Mouse (Mus musculus): ENCODE data around the gene Mblac1. TPM values are rescaled to one million over a fixed set of nuclear protein-coding genes. Genes with fewer than 3 reads are reported as not detected.
A peak's percentile ranks its signal among the peaks of the same experiment; 100 is the strongest.
"Not testable (repeated sequence)": the region's sequence is repeated elsewhere in the genome, so short reads cannot be mapped to it uniquely, and the experiment has no call there.

Gene Mblac1
- polyA plus RNA-seq, 1 experiment from 2014 or later: 13.8 TPM

GRCm38 (mm10) chr5:138173217-138173616 lies 20.9 kb upstream of the Mblac1 start:
- Histone ChIP-seq H3K4me1 (replicated peaks) (peaks cover 44% of the 10 kb centered on the region), H3K4me2 (replicated peaks) (peak overlapping the region; percentile 95), H3K27me3 (no peaks in the 10 kb centered on the region), H3K9ac (replicated peaks) (no peak overlapping the region), H3K9me3 (no peaks in the 10 kb centered on the region), H3K36me3 (peaks cover 59% of the 10 kb centered on the region), H3K27ac (no peak overlapping the region), H3K4me3 (replicated peaks) (peak overlapping the region; percentile 81; the same call in 1 of the 2 replicates)
- no peak for ATAC-seq
- 86% methylated on average over 3 of the region's 3 CpGs for WGBS

- WGBS: under 1% methylated on average over 31 of the region's 31 CpGs
Measured at GRCm38 (mm10) chr5:138186950-138187638, 7.0 kb upstream of the Mblac1 start, which contains the start of the genes Taf6 and Cnpy4. TSS of gene Taf6 (minus strand) at chr5:138187451. TSS of gene Cnpy4 (plus strand) at chr5:138187485.

GRCm38 (mm10) chr5:138187661-138188306 lies 6.3 kb upstream of the Mblac1 start:
- peak overlapping the region; percentile 84 for H3K4me3 ChIP-seq (replicated peaks)
- peak overlapping the region; percentile 83 for H3K27ac ChIP-seq
- peak overlapping the region; percentile 88 for H3K9ac ChIP-seq (replicated peaks)
- H3K36me3 ChIP-seq: peaks cover 49% of the 10 kb centered on the region
- H3K9me3 ChIP-seq: no peaks in the 10 kb centered on the region
- no peaks in the 10 kb centered on the region for H3K27me3 ChIP-seq
- peak overlapping the region; percentile 72 for H3K4me2 ChIP-seq (replicated peaks)
- peaks cover 22% of the 10 kb centered on the region for H3K4me1 ChIP-seq (replicated peaks)
- peak; percentile 91 for ATAC-seq
- WGBS: under 1% methylated on average over 10 of the region's 10 CpGs

More at GRCm38 (mm10) chr5:138186950-138187638, 7.0 kb upstream of the Mblac1 start, which contains the start of the genes Taf6 and Cnpy4:
- no peaks in the 10 kb centered on the region for H3K9me3 ChIP-seq
- H3K9ac ChIP-seq (replicated peaks): peak within 1 kb of the TSS; percentile 88
- peak within 1 kb of the TSS; percentile 72 for H3K4me2 ChIP-seq (replicated peaks)
- H3K27me3 ChIP-seq: no peaks in the 10 kb centered on the region
- H3K4me1 ChIP-seq (replicated peaks): peaks cover 22% of the 10 kb centered on the region
- peak within 1 kb of the TSS; percentile 84 for H3K4me3 ChIP-seq (replicated peaks)
- H3K36me3 ChIP-seq: peaks cover 49% of the 10 kb centered on the region
- peak within 1 kb of the TSS; percentile 83 for H3K27ac ChIP-seq
- ATAC-seq: peak; percentile 81

GRCm38 (mm10) chr5:138194755-138195345 lies 736 bp downstream of the Mblac1 start:
- peaks cover 19% of the 10 kb centered on the region for H3K4me1 ChIP-seq (replicated peaks)
- H3K36me3 ChIP-seq: peaks cover 34% of the 10 kb centered on the region
- peak overlapping the region; percentile 85 for H3K4me2 ChIP-seq (replicated peaks)
- H3K27me3 ChIP-seq: no peaks in the 10 kb centered on the region
- H3K4me3 ChIP-seq (replicated peaks): peak overlapping the region; percentile 70
- peak overlapping the region; percentile 89 for H3K27ac ChIP-seq
- peak; percentile 74 for ATAC-seq
- H3K9me3 ChIP-seq: no peaks in the 10 kb centered on the region
- WGBS: 1% methylated on average over 29 of the region's 29 CpGs
- H3K9ac ChIP-seq (replicated peaks): peak overlapping the region; percentile 78

GRCm38 (mm10) chr5:138195463-138195862 lies 1.3 kb downstream of the Mblac1 start:
- Histone ChIP-seq H3K4me2 (replicated peaks) (peak overlapping the region; percentile 85), H3K9ac (replicated peaks) (0 out of 2 replicates have a peak overlapping the region, but pooled peaks have one; percentile 78), H3K27me3 (no peaks in the 10 kb centered on the region), H3K9me3 (no peaks in the 10 kb centered on the region), H3K27ac (peak overlapping the region; percentile 89; the same call in 1 of the 2 replicates), H3K36me3 (peaks cover 28% of the 10 kb centered on the region), H3K4me1 (replicated peaks) (peaks cover 19% of the 10 kb centered on the region), H3K4me3 (replicated peaks) (peak overlapping the region; percentile 70)
- 84% methylated on average over 7 of the region's 7 CpGs for whole genome bisulfite sequencing
- ATAC-seq: no peak

- Histone ChIP-seq H3K4me2 (replicated peaks) (no peak overlapping the region), H3K27ac (no peak overlapping the region), H3K9ac (replicated peaks) (no peak overlapping the region), H3K36me3 (no peaks in the 10 kb centered on the region), H3K9me3 (no peaks in the 10 kb centered on the region), H3K27me3 (no peaks in the 10 kb centered on the region), H3K4me3 (replicated peaks) (no peak overlapping the region), H3K4me1 (replicated peaks) (peaks cover 14% of the 10 kb centered on the region)
- WGBS: 10% methylated on average over 1 of the region's 1 CpGs
- no peak for ATAC-seq
Measured at GRCm38 (mm10) chr5:138199576-138199975, 5.5 kb downstream of the Mblac1 start.

- H3K27ac ChIP-seq: no peak overlapping the region
- H3K4me3 ChIP-seq (replicated peaks): no peak overlapping the region
- H3K9ac ChIP-seq (replicated peaks): no peak overlapping the region
- H3K4me1 ChIP-seq (replicated peaks): no peaks in the 10 kb centered on the region
- WGBS: 80% methylated on average over 3 of the region's 3 CpGs
- no peaks in the 10 kb centered on the region for H3K36me3 ChIP-seq
- no peak for ATAC-seq
- H3K4me2 ChIP-seq (replicated peaks): no peak overlapping the region
- H3K9me3 ChIP-seq: peaks cover 4% of the 10 kb centered on the region; the same call in 1 of the 2 replicates
- no peaks in the 10 kb centered on the region for H3K27me3 ChIP-seq
Measured at GRCm38 (mm10) chr5:138202086-138202485, 8.0 kb downstream of the Mblac1 start.

- Histone ChIP-seq H3K4me1 (replicated peaks) (no peaks in the 10 kb centered on the region), H3K9ac (replicated peaks) (no peak overlapping the region), H3K9me3 (peaks cover 9% of the 10 kb centered on the region; the same call in 1 of the 2 replicates), H3K4me3 (replicated peaks) (no peak overlapping the region), H3K36me3 (no peaks in the 10 kb centered on the region), H3K4me2 (replicated peaks) (no peak overlapping the region), H3K27me3 (no peaks in the 10 kb centered on the region), H3K27ac (no peak overlapping the region)
- ATAC-seq: no peak
- WGBS: 80% methylated on average over 1 of the region's 1 CpGs
Measured at GRCm38 (mm10) chr5:138207253-138207652, 13.1 kb downstream of the Mblac1 start.

GRCm38 (mm10) chr5:138207873-138208272 lies 13.8 kb downstream of the Mblac1 start:
- H3K27me3 ChIP-seq: no peaks in the 10 kb centered on the region
- no peak for ATAC-seq
- H3K4me3 ChIP-seq (replicated peaks): no peak overlapping the region
- 86% methylated on average over 4 of the region's 4 CpGs for WGBS
- no peak overlapping the region for H3K9ac ChIP-seq (replicated peaks)
- peaks cover 9% of the 10 kb centered on the region; the same call in 1 of the 2 replicates for H3K9me3 ChIP-seq
- H3K4me2 ChIP-seq (replicated peaks): no peak overlapping the region
- no peak overlapping the region for H3K27ac ChIP-seq
- H3K36me3 ChIP-seq: no peaks in the 10 kb centered on the region
- no peaks in the 10 kb centered on the region for H3K4me1 ChIP-seq (replicated peaks)

- not testable (repeated sequence) for H3K36me3 ChIP-seq; H3K27me3 ChIP-seq; ATAC-seq; H3K27ac ChIP-seq; H3K9ac ChIP-seq (replicated peaks); H3K4me1 ChIP-seq (replicated peaks); H3K4me3 ChIP-seq (replicated peaks); H3K4me2 ChIP-seq (replicated peaks)
- H3K9me3 ChIP-seq: peaks cover 29% of the 10 kb centered on the region
- 94% methylated on average over 13 of the region's 13 CpGs for WGBS
Measured at GRCm38 (mm10) chr5:138216632-138217031, 22.5 kb downstream of the Mblac1 start.

GRCm38 (mm10) chr5:138219864-138220263 lies 25.8 kb downstream of the Mblac1 start:
- WGBS: 80% methylated on average over 2 of the region's 2 CpGs
- Histone ChIP-seq H3K27ac (no peak overlapping the region), H3K9ac (replicated peaks) (no peak overlapping the region), H3K36me3 (no peaks in the 10 kb centered on the region), H3K27me3 (no peaks in the 10 kb centered on the region), H3K9me3 (peaks cover 25% of the 10 kb centered on the region), H3K4me3 (replicated peaks) (no peak overlapping the region), H3K4me1 (replicated peaks) (no peaks in the 10 kb centered on the region), H3K4me2 (replicated peaks) (no peak overlapping the region)
- ATAC-seq: no peak

- Histone ChIP-seq H3K27ac (no peak overlapping the region), H3K4me2 (replicated peaks) (no peak overlapping the region), H3K9ac (replicated peaks) (no peak overlapping the region), H3K4me3 (replicated peaks) (no peak overlapping the region), H3K4me1 (replicated peaks) (no peaks in the 10 kb centered on the region), H3K9me3 (0 out of 2 replicates have a peak, but pooled peaks cover 6% of the 10 kb centered on the region), H3K27me3 (no peaks in the 10 kb centered on the region), H3K36me3 (no peaks in the 10 kb centered on the region)
- WGBS: 24% methylated on average over 4 of the region's 4 CpGs
- ATAC-seq: no peak
Measured at GRCm38 (mm10) chr5:138222111-138222510, 28.0 kb downstream of the Mblac1 start.

All from midbrain, embryonic 13.5 days (tissue).